Mouse (Mus musculus): ENCODE measurements around the gene Dock2.

DNA sequence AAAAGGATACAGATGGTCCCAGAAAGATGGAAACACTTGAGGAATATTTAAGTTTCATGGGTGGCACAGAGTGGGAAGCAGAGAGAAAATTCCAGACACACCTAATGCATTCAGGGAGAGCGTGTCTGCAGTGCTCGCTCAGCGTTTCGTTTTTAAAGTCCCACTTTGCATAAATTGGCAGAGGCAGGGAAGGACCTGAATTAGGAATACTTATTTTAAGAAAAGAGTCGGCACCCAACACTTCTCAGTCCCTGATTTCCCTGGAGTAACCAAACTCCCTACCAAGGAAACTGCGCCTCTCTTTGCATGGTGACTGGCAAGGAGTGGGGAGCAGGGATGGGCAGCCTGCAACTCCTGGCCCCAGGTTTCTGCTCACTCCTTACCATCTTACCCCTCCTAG, 546.8 kb downstream of the Dock2 start:
- TF ChIP-seq POLR2A (IDR thresholded peaks at IDR 0.05; ENCODE audit: control insufficient read depth, extremely low read depth, insufficient read depth, low read length, poor library complexity) (no peak), CTCF (IDR thresholded peaks at IDR 0.05; ENCODE audit: borderline replicate concordance, control insufficient read depth, extremely low read depth, insufficient read depth, low read length, poor library complexity) (no peak)
